Mouse (Mus musculus): ENCODE results near the gene Clybl.

Clybl gene

GRCm38 (mm10) chr14:122181078-122181814, at the start of gene Clybl:
Gene Clybl (plus strand): TSS chr14:122181704.
- CTCF ChIA-PET = interaction anchor here in 3 of 4 experiments (0.5 to 2.0 kb wide), 7 partner anchors 9 to 424 kb away, joined by 3 to 11 read pairs (median 5); no protein-coding TSS in a partner anchor
- POLR2A ChIA-PET = interaction anchor here in 3 of 4 experiments (0.5 to 6.7 kb wide), 41 partner anchors 9 to 383 kb away, joined by 3 to 42 read pairs (median 4); partner anchors contain the start of genes Zic2 (in 2 of the 3), Tm9sf2 (in 1 of the 3), Ubac2 (in 1 of the 3) and Zic5 (in 1 of the 3)

GRCm38 (mm10) chr14:122136368-122136928, 45.1 kb upstream of the Clybl start:
- POLR2A ChIA-PET = interaction anchor here in 2 of 4 experiments (1.0 to 2.0 kb wide), 6 partner anchors 14 to 280 kb away, joined by 3 to 6 read pairs (median 3); no protein-coding TSS in a partner anchor
- CTCF ChIA-PET = interaction anchor here in 2 of 4 experiments (0.6 to 1.5 kb wide), 2 partner anchors 8 to 113 kb away, joined by 3 to 4 read pairs; no protein-coding TSS in a partner anchor

GRCm38 (mm10) chr14:122137234-122137633, 44.3 kb upstream of the Clybl start:
- ChIA-PET CTCF (interaction anchor here in 2 of 4 experiments (1.2 to 1.5 kb wide), 2 partner anchors 8 to 26 kb away, joined by 3 read pairs; no protein-coding TSS in a partner anchor), POLR2A (interaction anchor here in 2 of 4 experiments (1.0 to 2.0 kb wide), 6 partner anchors 16 to 280 kb away, joined by 3 to 6 read pairs (median 4); partner anchors contain the start of gene Clybl (in 1 of the 2))

GRCm38 (mm10) chr14:122140126-122140525, 41.4 kb upstream of the Clybl start:
- POLR2A ChIA-PET = interaction anchor here in 1 of 4 experiments (1.6 kb wide), 1 partner anchor 33 kb away, joined by 5 read pairs; the partner anchor contains the start of gene Tm9sf2

GRCm38 (mm10) chr14:122143585-122144269, 37.8 kb upstream of the Clybl start:
- CTCF ChIA-PET = no interaction called here
- POLR2A ChIA-PET = no interaction called here

More at GRCm38 (mm10) chr14:122140126-122140525, 41.4 kb upstream of the Clybl start:
- CTCF ChIA-PET = interaction anchor here in 1 of 4 experiments (1.0 kb wide), 1 partner anchor 8 kb away, joined by 3 read pairs; no protein-coding TSS in a partner anchor

- POLR2A ChIA-PET = interaction anchor here in 1 of 4 experiments (1.0 kb wide), 1 partner anchor 15 kb away, joined by 3 read pairs; no protein-coding TSS in a partner anchor
- CTCF ChIA-PET = no interaction called here
These were observed 36.1 kb upstream of the Clybl start for GRCm38 (mm10) chr14:122145374-122145773.

- CTCF ChIA-PET = interaction anchor here in 2 of 4 experiments (0.5 to 0.7 kb wide), 2 partner anchors 62 to 1361 kb away, joined by 3 to 4 read pairs; no protein-coding TSS in a partner anchor
- POLR2A ChIA-PET = interaction anchor here in 3 of 4 experiments (0.6 to 2.2 kb wide), 8 partner anchors 9 to 246 kb away, joined by 3 to 13 read pairs (median 3); no protein-coding TSS in a partner anchor
These were observed 30.9 kb upstream of the Clybl start for GRCm38 (mm10) chr14:122150616-122151015.

GRCm38 (mm10) chr14:122157738-122158137, 23.8 kb upstream of the Clybl start:
- POLR2A ChIA-PET = interaction anchor here in 2 of 4 experiments (0.9 to 1.5 kb wide), 6 partner anchors 14 to 229 kb away, joined by 3 to 4 read pairs (median 4); partner anchors contain the start of gene Clybl (in 1 of the 2)
- CTCF ChIA-PET = no interaction called here

- ChIA-PET POLR2A (interaction anchor here in 2 of 4 experiments (1.0 to 2.8 kb wide), 6 partner anchors 9 to 56 kb away, joined by 3 to 10 read pairs (median 6); partner anchors contain the start of gene Clybl (in 1 of the 2)), CTCF (interaction anchor here in 1 of 4 experiments (0.6 kb wide), 1 partner anchor 493 kb away, joined by 3 read pairs; no protein-coding TSS in a partner anchor)
These were observed 20.6 kb upstream of the Clybl start for GRCm38 (mm10) chr14:122160916-122161315.

- POLR2A ChIA-PET = interaction anchor here in 2 of 4 experiments (0.7 to 4.9 kb wide), 15 partner anchors 9 to 241 kb away, joined by 3 to 42 read pairs (median 3); partner anchors contain the start of genes Clybl (in 2 of the 2) and Tm9sf2 (in 1 of the 2)
These were observed 12.6 kb upstream of the Clybl start for GRCm38 (mm10) chr14:122168912-122169311.

GRCm38 (mm10) chr14:122170202-122170781, 11.2 kb upstream of the Clybl start:
- POLR2A ChIA-PET = interaction anchor here in 3 of 4 experiments (0.6 to 4.9 kb wide), 21 partner anchors 8 to 246 kb away, joined by 3 to 42 read pairs (median 4); partner anchors contain the start of genes Clybl (in 3 of the 3) and Tm9sf2 (in 2 of the 3)
- CTCF ChIA-PET = no interaction called here

More at GRCm38 (mm10) chr14:122168912-122169311, 12.6 kb upstream of the Clybl start:
- CTCF ChIA-PET = interaction anchor here in 1 of 4 experiments (0.6 kb wide), 1 partner anchor 56 kb away, joined by 3 read pairs; no protein-coding TSS in a partner anchor

GRCm38 (mm10) chr14:122171031-122171430, 10.5 kb upstream of the Clybl start:
- CTCF ChIA-PET = no interaction called here
- POLR2A ChIA-PET = interaction anchor here in 3 of 4 experiments (0.6 to 4.9 kb wide), 32 partner anchors 8 to 822 kb away, joined by 3 to 42 read pairs (median 4); partner anchors contain the start of genes Clybl (in 3 of the 3), Tm9sf2 (in 2 of the 3), Slc15a1 (in 1 of the 3) and Ubac2 (in 1 of the 3)

GRCm38 (mm10) chr14:122176263-122176798, 5.2 kb upstream of the Clybl start:
- ChIA-PET POLR2A (interaction anchor here (0.6 to 1.4 kb wide), 9 partner anchors 12 to 901 kb away, joined by 3 to 7 read pairs (median 3); partner anchors contain the start of gene Tm9sf2 (in 2 of the 4)), CTCF (interaction anchor here in 2 of 4 experiments (0.6 to 0.7 kb wide), 2 partner anchors 111 to 417 kb away, joined by 4 to 17 read pairs; no protein-coding TSS in a partner anchor)

- POLR2A ChIA-PET = interaction anchor here in 1 of 4 experiments (1.5 to 6.7 kb wide), 4 partner anchors 7 to 71 kb away, joined by 3 to 42 read pairs (median 5); no protein-coding TSS in a partner anchor
- CTCF ChIA-PET = interaction anchor here in 1 of 4 experiments (0.6 kb wide), 1 partner anchor 13 kb away, joined by 4 read pairs; no protein-coding TSS in a partner anchor
These were observed 2.2 kb upstream of the Clybl start for GRCm38 (mm10) chr14:122179262-122179661.

- POLR2A ChIA-PET = interaction anchor here in 3 of 4 experiments (0.5 to 6.7 kb wide), 38 partner anchors 9 to 396 kb away, joined by 3 to 42 read pairs (median 4); partner anchors contain the start of genes Zic2 (in 2 of the 3), Tm9sf2 (in 1 of the 3) and Ubac2 (in 1 of the 3)
- CTCF ChIA-PET = interaction anchor here in 3 of 4 experiments (0.6 to 2.0 kb wide), 6 partner anchors 9 to 423 kb away, joined by 3 to 11 read pairs (median 5); no protein-coding TSS in a partner anchor
These were observed 282 bp downstream of the Clybl start for GRCm38 (mm10) chr14:122181815-122182157.

- POLR2A ChIA-PET = interaction anchor here in 2 of 4 experiments (0.5 to 6.7 kb wide), 21 partner anchors 8 to 396 kb away, joined by 3 to 42 read pairs (median 4); partner anchors contain the start of gene Zic2 (in 2 of the 2)
These were observed 716 bp downstream of the Clybl start for GRCm38 (mm10) chr14:122182220-122182619.

More at GRCm38 (mm10) chr14:122182220-122182619, 716 bp downstream of the Clybl start:
- CTCF ChIA-PET = interaction anchor here in 1 of 4 experiments (1.7 to 2.0 kb wide), 2 partner anchors 9 to 41 kb away, joined by 5 to 6 read pairs; no protein-coding TSS in a partner anchor

Measured in embryonic stem cell, embryonic (primary cell).